Mouse (Mus musculus) G1E (cell line): Measurements from ENCODE around the gene Irf3.

Experiments used
- CTCF ChIP-seq: IDR thresholded peaks from 2 replicates; pipeline ENCODE4 v1.5.1; 2012; ENCODE audit warnings: low read depth, low read length, inconsistent platforms, mixed read lengths
- GATA1 ChIP-seq: IDR thresholded peaks from 2 replicates; pipeline ENCODE4 v1.6.1; 2012; ENCODE audit warnings: borderline replicate concordance, low read length, inconsistent platforms, mixed read lengths
- TAL1 ChIP-seq: conservative IDR thresholded peaks from 2 replicates; pipeline ENCODE4 v1.6.1; 2012; ENCODE audit warnings: low read depth, low read length, inconsistent platforms, mixed read lengths

- TF ChIP-seq CTCF (no peak), GATA1 (no peak), TAL1 (no peak)
Measured at GRCm38 (mm10) chr7:45048923-45049657, 51.6 kb downstream of the Irf3 start.
